Mouse (Mus musculus) common myeloid progenitor, adult 5-6 weeks (primary cell): ENCODE data around the gene BC028528. TPM values are rescaled to one million over a fixed set of nuclear protein-coding genes. Genes with fewer than 3 reads are reported as not detected.
"Not testable (repeated sequence)": the region's sequence is repeated elsewhere in the genome, so short reads cannot be mapped to it uniquely, and the experiment has no call there.

Experiments used
- ATAC-seq: replicated peaks from 2 replicates; pipeline ENCODE4 v1.8.0; 2016; ENCODE audit warnings: low read depth, mild to moderate bottlenecking, moderate TSS enrichment, inconsistent platforms; ENCODE audit not compliant: poor library complexity, severe bottlenecking
- total RNA-seq: library from RNA; stranded (forward); fragments of 200-1000, 187-1606 nt; gene quantifications from 2 replicates; pipeline ENCODE4 v1.2.3, GENCODE M21; 2017

BC028528 gene
- total RNA-seq, 1 experiment from 2014 or later = 43.4 TPM

- peak; percentile 98 for ATAC-seq
These were observed 9.6 kb downstream of the BC028528 start, which contains the start of gene Ciart for GRCm38 (mm10) chr3:95881979-95882815. TSS of gene Ciart (minus strand) at chr3:95882251.

- ATAC-seq = no peak
These were observed 12.7 kb downstream of the BC028528 start for GRCm38 (mm10) chr3:95879063-95879462.

GRCm38 (mm10) chr3:95872048-95872447 lies 19.8 kb downstream of the BC028528 start:
- ATAC-seq = no peak

GRCm38 (mm10) chr3:95871392-95871867 lies 20.4 kb downstream of the BC028528 start, which contains the start of gene Mrps21:
TSS of gene Mrps21 (minus strand) at chr3:95871519.
- ATAC-seq = peak; percentile 98

- ATAC-seq = no peak
These were observed 20.8 kb downstream of the BC028528 start for GRCm38 (mm10) chr3:95870976-95871375.

- no peak for ATAC-seq
These were observed 24.4 kb downstream of the BC028528 start for GRCm38 (mm10) chr3:95867408-95867807.

GRCm38 (mm10) chr3:95866071-95866470 lies 25.7 kb downstream of the BC028528 start:
- ATAC-seq = no peak

GRCm38 (mm10) chr3:95865571-95865970 lies 26.2 kb downstream of the BC028528 start:
- ATAC-seq = no peak

- ATAC-seq = no peak
These were observed 26.8 kb downstream of the BC028528 start for GRCm38 (mm10) chr3:95865050-95865449.

- ATAC-seq = no peak
These were observed 28.2 kb downstream of the BC028528 start for GRCm38 (mm10) chr3:95863578-95863977.

- ATAC-seq = peak; percentile 95
These were observed 30.0 kb downstream of the BC028528 start for GRCm38 (mm10) chr3:95861796-95862195.

GRCm38 (mm10) chr3:95861216-95861615 lies 30.6 kb downstream of the BC028528 start:
- no peak for ATAC-seq

- ATAC-seq = no peak
These were observed 31.5 kb downstream of the BC028528 start for GRCm38 (mm10) chr3:95860323-95860722.

GRCm38 (mm10) chr3:95858278-95858677 lies 33.5 kb downstream of the BC028528 start:
- not testable (repeated sequence) for ATAC-seq

- not testable (repeated sequence) for ATAC-seq
These were observed 34.8 kb downstream of the BC028528 start for GRCm38 (mm10) chr3:95857050-95857449.

- no peak for ATAC-seq
These were observed 35.7 kb downstream of the BC028528 start for GRCm38 (mm10) chr3:95856115-95856514.

GRCm38 (mm10) chr3:95855502-95856089 lies 36.2 kb downstream of the BC028528 start, which contains the start of gene Prpf3:
TSS of gene Prpf3 (minus strand) at chr3:95855885.
- ATAC-seq = peak; percentile 95

GRCm38 (mm10) chr3:95851317-95851716 lies 40.5 kb downstream of the BC028528 start:
- ATAC-seq = no peak

GRCm38 (mm10) chr3:95850611-95851010 lies 41.2 kb downstream of the BC028528 start:
- no peak for ATAC-seq

GRCm38 (mm10) chr3:95842503-95843214 lies 49.1 kb downstream of the BC028528 start:
- ATAC-seq = no peak
